Mouse (Mus musculus) stomach, embryonic 14.5 days (tissue): Measurements from ENCODE around the gene Apeh. TPM values are rescaled to one million over a fixed set of nuclear protein-coding genes. Genes with fewer than 3 reads are reported as not detected.

Experiments used
- ATAC-seq: fragments of 200-750 bp; cut with Nextera tagmentation; 2 replicates; pipeline ENCODE4 v1.8.0; 2017; ENCODE audit warnings: low read depth, moderate TSS enrichment; ENCODE audit not compliant: insufficient number of reproducible peaks, insufficient read depth, low FRiP score
- H3K27ac ChIP-seq: fragments of 300-500 bp; sonication (generic); 2 replicates; pipeline ENCODE4 v1.5.1; 2014; ENCODE audit warnings: mild to moderate bottlenecking, low read length, moderate library complexity, mixed read lengths
- H3K27me3 ChIP-seq: fragments of 300-500 bp; sonication (generic); 2 replicates; pipeline ENCODE4 v1.6.1; 2014; ENCODE audit warnings: low read length, control low read depth, mixed read lengths; ENCODE audit not compliant: control insufficient read depth, insufficient read depth
- H3K36me3 ChIP-seq: fragments of 300-500 bp; sonication (generic); 2 replicates; pipeline ENCODE4 v1.6.1; 2014; ENCODE audit warnings: mild to moderate bottlenecking, control low read depth, low read length, moderate library complexity, mixed read lengths; ENCODE audit not compliant: control insufficient read depth, insufficient read depth
- H3K4me1 ChIP-seq: fragments of 300-500 bp; sonication (generic); 2 replicates; pipeline ENCODE4 v1.6.1; 2014; ENCODE audit warnings: low read length, control low read depth, mixed read lengths; ENCODE audit not compliant: control insufficient read depth, insufficient read depth
- H3K4me2 ChIP-seq: fragments of 300-500 bp; sonication (generic); replicated peaks from 2 replicates; pipeline ENCODE4 v1.6.1; 2014; ENCODE audit warnings: low read depth, low read length, control low read depth
- H3K4me3 ChIP-seq: fragments of 300-500 bp; sonication (generic); 2 replicates; pipeline ENCODE4 v1.5.1; 2014; ENCODE audit warnings: low read depth, low read length, control low read depth
- H3K9ac ChIP-seq: fragments of 300-500 bp; sonication (generic); replicated peaks from 2 replicates; pipeline ENCODE4 v1.6.1; 2014; ENCODE audit warnings: low read depth, mild to moderate bottlenecking, control low read depth, low read length, moderate library complexity, mixed read lengths
- H3K9me3 ChIP-seq: fragments of 300-500 bp; sonication (generic); 2 replicates; pipeline ENCODE4 v1.6.1; 2016; ENCODE audit warnings: low read depth, low read length, control low read depth; ENCODE audit not compliant: control insufficient read depth
- WGBS: fragments of 180-500 bp; shearing (Covaris S2); extraction: QIAGEN DNeasy Blood & Tissue Kit; methylation state at CpG from one replicate; pipeline ENCODE4 v1.1.7; 2014; 5-methylcytosine and 5-hydroxymethylcytosine counted together
- polyA plus RNA-seq: library from polyadenylated mRNA; unstranded; fragments of >200 nt; fragmentation: Nextera tagmentation; extraction: Ambion mirVana; gene quantifications from 2 replicates; pipeline ENCODE4 v1.2.1, GENCODE M21; 2014

Gene Apeh
- polyA plus RNA-seq, 1 experiment from 2014 or later: 52.2 TPM

- H3K9me3 ChIP-seq: no peaks in the 10 kb centered on the region
- ATAC-seq: 0 out of 2 replicates have a peak, but pooled peaks have one; percentile 9
These were observed 31.3 kb upstream of the Apeh start for GRCm38 (mm10) chr9:108125731-108126130.

GRCm38 (mm10) chr9:108123916-108124315 lies 29.5 kb upstream of the Apeh start:
- no peaks in the 10 kb centered on the region for H3K36me3 ChIP-seq
- H3K27ac ChIP-seq: no peak overlapping the region

More at GRCm38 (mm10) chr9:108125731-108126130, 31.3 kb upstream of the Apeh start:
- Histone ChIP-seq H3K27ac (no peak overlapping the region), H3K27me3 (no peaks in the 10 kb centered on the region), H3K4me2 (no peak overlapping the region), H3K4me1 (peaks cover under 1% of the 10 kb centered on the region; the same call in 1 of the 2 replicates), H3K36me3 (no peaks in the 10 kb centered on the region), H3K4me3 (no peak overlapping the region), H3K9ac (no peak overlapping the region)
- WGBS: 93% methylated on average over 8 of the region's 8 CpGs

GRCm38 (mm10) chr9:108121170-108121969 lies 27.0 kb upstream of the Apeh start:
- no peak overlapping the region for H3K27ac ChIP-seq
- H3K4me3 ChIP-seq: no peak overlapping the region
- no peak for ATAC-seq
- no peaks in the 10 kb centered on the region for H3K9me3 ChIP-seq
- H3K9ac ChIP-seq: no peak overlapping the region
- no peaks in the 10 kb centered on the region for H3K27me3 ChIP-seq
- H3K4me1 ChIP-seq: peaks cover 13% of the 10 kb centered on the region
- H3K4me2 ChIP-seq: no peak overlapping the region
- 89% methylated on average over 10 of the region's 10 CpGs for WGBS
- no peaks in the 10 kb centered on the region for H3K36me3 ChIP-seq

More at GRCm38 (mm10) chr9:108123916-108124315, 29.5 kb upstream of the Apeh start:
- ATAC-seq: no peak
- H3K9ac ChIP-seq: no peak overlapping the region
- no peaks in the 10 kb centered on the region for H3K27me3 ChIP-seq
- H3K4me2 ChIP-seq: no peak overlapping the region
- H3K4me3 ChIP-seq: no peak overlapping the region
- no peaks in the 10 kb centered on the region for H3K9me3 ChIP-seq
- WGBS: 88% methylated on average over 4 of the region's 4 CpGs
- peaks cover 13% of the 10 kb centered on the region; the same call in 1 of the 2 replicates for H3K4me1 ChIP-seq

GRCm38 (mm10) chr9:108120671-108121070 lies 26.3 kb upstream of the Apeh start:
- Histone ChIP-seq H3K4me1 (peaks cover 13% of the 10 kb centered on the region), H3K4me2 (no peak overlapping the region), H3K4me3 (no peak overlapping the region), H3K27me3 (no peaks in the 10 kb centered on the region), H3K36me3 (no peaks in the 10 kb centered on the region), H3K27ac (no peak overlapping the region), H3K9me3 (no peaks in the 10 kb centered on the region), H3K9ac (no peak overlapping the region)
- 86% methylated on average over 8 of the region's 8 CpGs for WGBS
- no peak for ATAC-seq

GRCm38 (mm10) chr9:108119891-108120411 lies 25.5 kb upstream of the Apeh start:
- no peak overlapping the region; the same call in 1 of the 2 replicates for H3K4me2 ChIP-seq
- H3K36me3 ChIP-seq: no peaks in the 10 kb centered on the region
- ATAC-seq: peak; percentile 90
- H3K9ac ChIP-seq: no peak overlapping the region
- H3K9me3 ChIP-seq: no peaks in the 10 kb centered on the region
- H3K4me3 ChIP-seq: no peak overlapping the region
- WGBS: 31% methylated on average over 9 of the region's 11 CpGs
- peak overlapping the region; percentile 52; the same call in 1 of the 2 replicates for H3K27ac ChIP-seq
- peaks cover 13% of the 10 kb centered on the region for H3K4me1 ChIP-seq
- no peaks in the 10 kb centered on the region for H3K27me3 ChIP-seq

- Histone ChIP-seq H3K4me1 (peaks cover 13% of the 10 kb centered on the region), H3K9ac (no peak overlapping the region), H3K36me3 (no peaks in the 10 kb centered on the region), H3K4me2 (no peak overlapping the region), H3K9me3 (peaks cover 5% of the 10 kb centered on the region; the same call in 1 of the 2 replicates), H3K27ac (no peak overlapping the region), H3K4me3 (no peak overlapping the region), H3K27me3 (no peaks in the 10 kb centered on the region)
- 53% methylated on average over 4 of the region's 4 CpGs for WGBS
- no peak for ATAC-seq
These were observed 22.7 kb upstream of the Apeh start for GRCm38 (mm10) chr9:108117143-108117542.

GRCm38 (mm10) chr9:108115290-108116077 lies 21.1 kb upstream of the Apeh start:
- ATAC-seq: no peak
- Histone ChIP-seq H3K9me3 (peaks cover 5% of the 10 kb centered on the region; the same call in 1 of the 2 replicates), H3K27me3 (no peaks in the 10 kb centered on the region), H3K4me2 (no peak overlapping the region), H3K27ac (no peak overlapping the region), H3K9ac (no peak overlapping the region), H3K4me3 (no peak overlapping the region), H3K36me3 (no peaks in the 10 kb centered on the region), H3K4me1 (peaks cover 20% of the 10 kb centered on the region)
- WGBS: 57% methylated on average over 43 of the region's 43 CpGs

GRCm38 (mm10) chr9:108112719-108113340 lies 18.4 kb upstream of the Apeh start:
- Histone ChIP-seq H3K9me3 (peaks cover 5% of the 10 kb centered on the region; the same call in 1 of the 2 replicates), H3K9ac (no peak overlapping the region), H3K4me2 (no peak overlapping the region), H3K36me3 (no peaks in the 10 kb centered on the region), H3K27ac (no peak overlapping the region), H3K27me3 (no peaks in the 10 kb centered on the region), H3K4me3 (no peak overlapping the region), H3K4me1 (peaks cover 12% of the 10 kb centered on the region)
- 95% methylated on average over 18 of the region's 18 CpGs for WGBS
- ATAC-seq: no peak
